9 mouse cellular contexts compared by ENCODE assay signal in the genomic region with DNA sequence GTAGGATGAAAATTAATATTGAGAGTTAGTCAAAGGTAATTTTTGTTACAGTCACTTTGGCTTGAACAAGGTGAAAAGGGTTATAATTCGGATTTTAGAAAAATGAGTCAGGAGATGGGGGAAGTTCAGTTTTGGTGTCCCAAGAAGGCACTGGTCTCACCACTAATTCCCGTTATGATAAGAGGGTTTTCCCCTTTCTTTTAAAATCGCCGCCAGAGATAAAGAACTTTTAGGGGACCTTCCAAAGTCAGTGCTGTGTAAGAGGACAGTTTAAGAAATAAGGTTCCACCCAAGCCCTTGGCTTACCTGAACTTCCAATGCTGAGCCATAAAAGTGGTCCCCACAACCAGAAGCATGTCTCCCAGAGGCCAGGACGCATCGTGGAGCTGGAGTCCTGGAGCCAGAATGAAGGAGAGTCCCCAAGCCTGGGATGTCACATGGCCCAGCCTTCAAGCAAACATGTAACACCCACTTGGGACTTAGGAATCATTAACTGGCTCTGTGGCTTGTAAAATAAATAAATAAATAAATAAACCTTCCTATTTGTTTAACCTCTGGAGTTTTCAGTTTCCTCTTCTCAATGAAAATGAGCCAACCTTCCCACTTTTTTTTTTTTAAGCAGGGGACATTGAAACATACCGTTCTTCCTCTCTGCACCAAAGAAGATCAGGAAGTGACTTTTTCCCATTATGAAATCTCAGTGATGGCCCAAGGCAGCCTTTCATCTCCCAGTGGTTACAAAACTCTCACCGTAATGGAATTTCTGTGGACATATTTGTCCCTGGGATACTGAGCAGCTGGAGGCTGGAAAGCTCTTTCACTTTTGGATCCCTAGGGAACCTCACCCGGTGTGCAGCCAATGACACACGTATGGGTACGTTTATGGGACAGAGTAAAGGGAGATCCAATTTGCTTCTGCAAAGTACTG. TPM values are rescaled to one million over a fixed set of nuclear protein-coding genes. Genes with fewer than 3 reads are reported as not detected.
DNase-seq lines count a peak whose midpoint lies in the region; ATAC-seq and TF ChIP-seq lines count a peak whose summit lies in the region.
"Had no signal": no experiment of that assay in that cellular context is flagged by ENCODE, and none has a peak within 500 bp of the region (broad histone marks: within the 10 kb centered on the region; RNA-seq: fewer than 3 reads in every experiment).

A gene (minus strand): TSS at position 648 of the 928 bp plus-strand sequence.

- no peaks in the 10 kb centered on the region for H3K36me3 ChIP-seq in forebrain, embryonic 16.5 days (ENCODE audit: control insufficient read depth, insufficient read depth)
- H3K36me3 ChIP-seq: embryonic facial prominence, embryonic 12.5 days had no signal

- H3K9ac ChIP-seq in forebrain, embryonic 16.5 days (replicated peaks; ENCODE audit: low read depth, low read length) = no peak within 1 kb of the TSS
- H3K9ac ChIP-seq: embryonic facial prominence, embryonic 12.5 days had no signal

- no peak within 1 kb of the TSS for H3K4me2 ChIP-seq in forebrain, embryonic 16.5 days (ENCODE audit: low read length)
- H3K4me2 ChIP-seq: embryonic facial prominence, embryonic 12.5 days had no signal

- no peak for ATAC-seq in forebrain, embryonic 16.5 days

- peaks cover 3% of the 10 kb centered on the region; the same call in 1 of the 2 replicates for H3K4me1 ChIP-seq in embryonic fibroblast, embryonic 13.5 days (ENCODE audit: control insufficient read depth, insufficient read depth, low read length)
- no peaks in the 10 kb centered on the region for H3K4me1 ChIP-seq in forebrain, embryonic 16.5 days (replicated peaks; ENCODE audit: control insufficient read depth, insufficient read depth, low read length)
- H3K4me1 ChIP-seq: embryonic facial prominence, embryonic 12.5 days had no signal

- no peak for TF ChIP-seq CTCF in embryonic fibroblast, embryonic 13.5 days (IDR thresholded peaks at IDR 0.05; ENCODE audit: borderline replicate concordance, insufficient read depth, low read length)

- H3K4me3 ChIP-seq in embryonic fibroblast, embryonic 13.5 days (ENCODE audit: insufficient read depth, low read length) = no peak within 1 kb of the TSS
- no peak within 1 kb of the TSS for H3K4me3 ChIP-seq in forebrain, embryonic 16.5 days (replicated peaks; ENCODE audit: low read length)
- H3K4me3 ChIP-seq: embryonic facial prominence, embryonic 12.5 days had no signal

- 88% methylated on average over 11 of the region's 11 CpGs for WGBS in forebrain, embryonic 16.5 days

- no peak for TF ChIP-seq POLR2A in embryonic fibroblast, embryonic 13.5 days (IDR thresholded peaks at IDR 0.05; ENCODE audit: low read depth, low read length)

- no peak for DNase-seq in urinary bladder, adult 2 months (ENCODE audit: low spot score)
- no peak for DNase-seq in urinary bladder, postnatal 25 days (ENCODE audit: low spot score)
- DNase-seq in kidney, postnatal 14 days = peak; percentile 53
- DNase-seq in neural tube, embryonic 10.5 days (ENCODE audit: extremely low spot score, low spot score) = no peak
- DNase-seq in thymus, postnatal 36 days = no peak
- DNase-seq in embryo, embryonic 9.5 days (ENCODE audit: extremely low spot score) = no peak

- H3K27ac ChIP-seq in embryonic fibroblast, embryonic 13.5 days (ENCODE audit: insufficient read depth, low read length) = peak within 1 kb of the TSS; percentile 25; the same call in 1 of the 2 replicates
- no peak within 1 kb of the TSS for H3K27ac ChIP-seq in forebrain, embryonic 16.5 days (ENCODE audit: low read length)
- H3K27ac ChIP-seq: embryonic facial prominence, embryonic 12.5 days had no signal

- no peaks in the 10 kb centered on the region for H3K27me3 ChIP-seq in forebrain, embryonic 16.5 days (replicated peaks; ENCODE audit: control insufficient read depth, insufficient read depth, low read length)
- H3K27me3 ChIP-seq: embryonic facial prominence, embryonic 12.5 days had no signal

- no peaks in the 10 kb centered on the region for H3K9me3 ChIP-seq in forebrain, embryonic 16.5 days (ENCODE audit: control insufficient read depth, low read length)
- H3K9me3 ChIP-seq: embryonic facial prominence, embryonic 12.5 days had no signal

RNA-seq across cellular contexts. Expression of the gene that starts here (rescaled TPM):
- 12.7 and 13.8 TPM in 2 replicates for polyA plus RNA-seq in urinary bladder, adult 2 months (2012; rRNA removed)
- 1.2 and 2.2 TPM in 2 replicates for polyA plus RNA-seq in embryonic fibroblast, embryonic 13.5 days (2011; ENCODE audit: insufficient read length, low read depth, missing spikeins)
- 0.36 and 0.38 TPM in 2 replicates for polyA plus RNA-seq in forebrain, embryonic 16.5 days (2015; fragmentation: Nextera tagmentation; extraction: Ambion mirVana)
